Mouse (Mus musculus) monocyte, adult 2 months (primary cell): Measurements from ENCODE around the gene Fbxo6.
A peak's percentile ranks its signal among the peaks of the same experiment; 100 is the strongest.
"Not testable (repeated sequence)": the region's sequence is repeated elsewhere in the genome, so short reads cannot be mapped to it uniquely, and the experiment has no call there.

Experiments used
- DNase-seq, 2 experiments: peaks; one replicate each; pipeline ENCODE4 v3.0.0; 2022; ENCODE audit warnings: low spot score in 2 of 2, low read depth in 1 of 2

Fbxo6 gene

GRCm38 (mm10) chr4:148151267-148152168 lies at the start of gene Fbxo6:
Gene Fbxo6, minus strand, starts transcription at chr4:148152140.
- peak; percentile 70 to 83 for DNase-seq

GRCm38 (mm10) chr4:148198721-148199120 lies 46.8 kb upstream of the Fbxo6 start:
- no peak for DNase-seq

GRCm38 (mm10) chr4:148194400-148194799 lies 42.5 kb upstream of the Fbxo6 start:
- no peak for DNase-seq

- no peak for DNase-seq
Observed at GRCm38 (mm10) chr4:148192707-148193245, 40.8 kb upstream of the Fbxo6 start.

GRCm38 (mm10) chr4:148188767-148189166 lies 36.8 kb upstream of the Fbxo6 start:
- not testable (repeated sequence) for DNase-seq

GRCm38 (mm10) chr4:148185819-148186218 lies 33.9 kb upstream of the Fbxo6 start:
- DNase-seq = no peak

GRCm38 (mm10) chr4:148184564-148184963 lies 32.6 kb upstream of the Fbxo6 start:
- no peak for DNase-seq

GRCm38 (mm10) chr4:148182363-148182762 lies 30.4 kb upstream of the Fbxo6 start:
- no peak for DNase-seq

GRCm38 (mm10) chr4:148181483-148181882 lies 29.5 kb upstream of the Fbxo6 start:
- DNase-seq = no peak

- no peak for DNase-seq
Observed at GRCm38 (mm10) chr4:148177716-148178115, 25.8 kb upstream of the Fbxo6 start.

- DNase-seq = not testable (repeated sequence)
Observed at GRCm38 (mm10) chr4:148176603-148177002, 24.7 kb upstream of the Fbxo6 start.

GRCm38 (mm10) chr4:148174495-148174862 lies 22.5 kb upstream of the Fbxo6 start:
- no peak for DNase-seq

- DNase-seq = no peak
Observed at GRCm38 (mm10) chr4:148173811-148174494, 22.0 kb upstream of the Fbxo6 start.

GRCm38 (mm10) chr4:148171261-148171660 lies 19.3 kb upstream of the Fbxo6 start:
- no peak for DNase-seq

- peak in 1 of 2 experiments; percentile 23 for DNase-seq
Observed at GRCm38 (mm10) chr4:148170842-148171241, 18.9 kb upstream of the Fbxo6 start.

GRCm38 (mm10) chr4:148169586-148169985 lies 17.6 kb upstream of the Fbxo6 start:
- DNase-seq = no peak

GRCm38 (mm10) chr4:148168287-148168686 lies 16.3 kb upstream of the Fbxo6 start:
- no peak for DNase-seq

- DNase-seq = peak in 1 of 2 experiments; percentile 30
Observed at GRCm38 (mm10) chr4:148166986-148167385, 15.0 kb upstream of the Fbxo6 start.

- no peak for DNase-seq
Observed at GRCm38 (mm10) chr4:148166431-148166830, 14.5 kb upstream of the Fbxo6 start.

GRCm38 (mm10) chr4:148165551-148165950 lies 13.6 kb upstream of the Fbxo6 start:
- no peak for DNase-seq

- no peak for DNase-seq
Observed at GRCm38 (mm10) chr4:148164461-148164860, 12.5 kb upstream of the Fbxo6 start.

- DNase-seq = peak in 1 of 2 experiments; percentile 62
Observed at GRCm38 (mm10) chr4:148164002-148164439, 12.1 kb upstream of the Fbxo6 start.
